Mouse (Mus musculus) embryonic stem cell, embryonic (primary cell): ENCODE data around the gene Vmn2r86.
"Not testable (repeated sequence)": the region's sequence is repeated elsewhere in the genome, so short reads cannot be mapped to it uniquely, and the experiment has no call there.

Experiments used
- CTCF ChIA-PET, 4 experiments: fragments of 300-600 bp in 2 of 4; fragments of 350-600 bp in 2 of 4; sonication (Branson Sonifier 250); formaldehyde crosslinking; loops; one replicate each; lab custom pipeline; 2022; ENCODE audit warnings: inconsistent platforms in 2 of 4; lab: Charles Lee
- POLR2A ChIA-PET, 4 experiments: fragments of 300-600 bp in 2 of 4; fragments of 350-600 bp in 2 of 4; sonication (Branson Sonifier 250); formaldehyde crosslinking; loops; one replicate each; lab custom pipeline; 2022; ENCODE audit warnings: antibody characterized with exemption in 4 of 4, inconsistent platforms in 1 of 4; lab: Charles Lee

The Vmn2r86 gene

DNA sequence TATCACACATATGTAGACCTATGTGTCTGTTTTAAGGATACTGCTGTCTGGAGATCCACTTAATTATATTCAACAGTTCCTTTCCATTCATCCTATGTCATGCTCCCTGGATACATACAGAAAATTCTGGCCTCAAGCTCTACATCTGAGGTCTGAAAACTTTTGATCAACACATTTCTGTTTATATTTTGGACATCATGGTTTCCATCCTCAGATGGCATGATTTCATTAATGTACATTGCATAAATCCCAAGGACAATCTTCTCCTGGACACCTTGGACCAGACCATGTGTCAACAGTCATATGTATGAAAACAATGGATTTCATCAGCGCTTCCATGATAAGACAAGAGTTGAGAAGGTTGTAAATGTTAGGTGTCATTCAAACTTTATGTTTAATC lies at the start of gene Vmn2r86:
Vmn2r86 (minus strand) TSS at position 101 of the 400 bp plus-strand sequence.
- CTCF ChIA-PET, POLR2A ChIA-PET: not testable (repeated sequence)

DNA sequence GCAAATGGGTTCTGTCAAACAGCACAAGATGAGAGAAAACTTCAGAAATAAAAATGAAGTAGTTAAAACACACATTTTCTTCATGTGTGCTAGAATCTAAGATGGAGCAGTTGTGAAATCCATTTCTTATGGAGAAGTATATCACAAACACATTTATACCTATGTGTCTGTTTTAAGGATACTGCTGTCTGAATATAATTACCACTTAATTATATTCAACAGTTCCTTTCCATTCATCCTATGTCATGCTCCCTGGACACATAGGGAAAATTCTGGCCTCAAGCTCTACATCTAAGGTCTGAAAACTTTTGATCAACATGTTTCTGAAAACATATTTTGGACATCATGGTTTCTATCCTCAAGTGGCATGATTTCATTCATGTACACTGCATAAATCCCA lies 41.4 kb upstream of the Vmn2r86 start, which contains the start of gene Vmn2r87:
Vmn2r87 (minus strand) TSS at position 101 of the 400 bp plus-strand sequence.
- POLR2A ChIA-PET: no interaction called here
- CTCF ChIA-PET: no interaction called here

DNA sequence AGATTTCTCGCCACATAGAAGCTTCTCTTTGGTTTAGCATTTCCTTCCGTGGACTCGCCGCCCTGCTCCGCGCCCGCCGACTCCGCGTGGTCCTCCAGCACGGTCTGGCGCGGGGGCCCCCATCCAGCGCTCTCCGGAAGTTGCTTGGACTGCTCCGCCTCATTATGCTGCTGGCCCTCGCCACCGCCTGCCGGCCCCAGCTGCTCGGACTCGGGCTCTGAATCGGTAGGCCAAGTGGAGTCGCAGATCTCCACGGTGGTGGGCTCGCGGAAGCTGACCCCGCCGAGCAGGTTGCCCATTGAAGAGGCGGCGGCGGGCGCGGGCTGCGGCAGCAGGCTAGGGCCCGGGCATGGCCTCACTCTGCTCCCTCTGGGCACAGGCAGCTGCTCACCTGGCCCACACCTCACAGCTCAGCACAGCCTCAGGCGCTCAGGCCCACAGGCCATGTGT lies 14.5 kb upstream of the Vmn2r86 start:
- POLR2A ChIA-PET: interaction anchor here in 3 of 4 experiments (0.5 to 1.5 kb wide), 5 partner anchors 25 to 72 kb away, joined by 3 to 8 read pairs (median 4); no protein-coding TSS in a partner anchor
- CTCF ChIA-PET: interaction anchor here in 1 of 4 experiments (1.1 kb wide), 1 partner anchor 101 kb away, joined by 3 read pairs; no protein-coding TSS in a partner anchor

DNA sequence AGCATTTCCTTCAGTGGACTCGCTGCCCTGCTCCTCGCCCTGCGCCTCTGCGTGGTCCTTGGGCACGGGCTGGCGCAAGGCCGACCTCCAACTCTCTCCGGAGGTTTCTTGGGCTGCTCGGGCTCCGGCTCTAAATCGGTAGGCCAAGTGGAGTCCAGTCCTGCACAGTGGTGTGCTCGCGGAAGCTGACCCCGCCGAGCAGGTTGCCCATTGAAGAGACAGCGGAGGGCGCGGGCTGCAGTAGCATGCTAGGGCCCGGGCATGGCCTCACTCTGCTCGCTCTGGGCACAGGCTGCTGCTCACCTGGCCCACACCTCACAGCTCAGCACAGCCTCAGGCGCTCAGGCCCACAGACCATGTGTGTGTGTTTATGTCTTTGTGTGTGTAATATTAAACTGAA lies 11.1 kb downstream of the Vmn2r86 start:
- CTCF ChIA-PET: no interaction called here
- POLR2A ChIA-PET: interaction anchor here in 2 of 4 experiments (0.6 to 1.1 kb wide), 2 partner anchors 25 kb away, joined by 3 to 4 read pairs; no protein-coding TSS in a partner anchor

DNA sequence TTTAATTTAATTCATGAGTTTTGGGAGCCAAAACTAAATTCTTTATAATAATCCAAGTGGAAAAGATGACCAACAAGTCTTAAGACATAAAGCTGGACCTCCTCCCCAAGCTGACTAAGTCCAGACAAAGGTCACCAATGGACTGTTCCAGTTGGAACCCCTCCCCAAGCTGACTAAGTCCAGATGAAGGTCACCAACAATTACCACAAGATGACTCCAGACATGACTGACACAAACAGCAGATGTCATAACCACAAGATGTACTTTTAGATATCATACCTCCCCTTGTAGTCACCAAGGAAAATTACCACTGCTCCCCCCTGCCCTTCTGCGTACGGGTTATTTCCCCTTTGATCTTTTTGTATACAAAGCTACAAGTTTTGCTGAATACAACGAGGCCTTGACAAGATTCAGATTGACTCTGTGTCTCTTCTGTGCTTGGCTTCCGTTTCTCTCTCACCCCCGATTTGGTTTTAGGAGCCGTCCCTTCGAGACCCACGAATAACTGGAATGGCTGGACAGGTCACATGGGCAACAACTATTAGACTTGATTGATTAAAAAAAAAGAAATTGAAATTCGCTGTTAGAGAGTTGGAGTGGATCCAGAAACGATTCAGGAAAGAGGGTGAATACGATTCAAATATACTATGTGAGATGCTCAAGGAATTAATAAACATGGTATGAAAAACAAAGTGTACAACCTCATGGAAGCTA lies 21.5 kb downstream of the Vmn2r86 start:
- POLR2A ChIA-PET, CTCF ChIA-PET: not testable (repeated sequence)

DNA sequence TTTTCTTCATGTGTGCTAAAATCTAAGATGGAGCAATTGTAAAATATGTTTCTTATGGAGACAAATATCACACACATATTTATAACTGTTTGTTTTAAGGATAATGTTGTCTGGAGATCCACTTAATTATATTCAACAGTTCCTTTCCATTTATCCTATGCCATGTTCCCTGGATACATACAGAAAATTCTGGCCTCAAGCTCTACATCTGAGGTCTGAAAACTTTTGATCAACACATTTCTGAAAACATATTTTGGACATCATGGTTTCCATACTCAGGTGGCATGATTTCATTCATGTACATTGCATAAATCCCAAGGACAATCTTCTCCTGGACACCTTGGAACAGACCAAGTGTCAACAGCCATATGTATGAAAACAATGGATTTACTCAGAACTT lies 26.2 kb downstream of the Vmn2r86 start, which contains the start of gene Vmn2r85:
Vmn2r85 (minus strand) TSS at position 101 of the 400 bp plus-strand sequence.
- CTCF ChIA-PET, POLR2A ChIA-PET: not testable (repeated sequence)

DNA sequence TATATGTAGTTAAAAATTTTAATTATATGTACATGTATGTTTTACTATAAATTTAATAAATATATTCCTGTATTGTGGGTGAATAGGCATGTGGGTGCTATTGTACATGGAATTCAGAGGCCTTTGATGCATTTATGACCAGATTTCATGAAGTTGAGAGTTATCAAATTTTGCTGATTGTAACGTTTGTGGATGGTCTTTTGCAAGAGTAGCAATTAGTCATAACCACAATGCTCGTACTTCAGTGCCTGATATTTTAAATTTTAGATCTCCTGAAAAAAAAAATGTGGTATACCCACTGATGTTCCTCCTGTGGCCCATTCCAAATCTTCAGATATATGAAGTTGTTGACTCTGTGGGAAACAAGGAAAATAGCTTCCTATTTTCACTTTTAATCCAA lies 33.5 kb downstream of the Vmn2r86 start:
- CTCF ChIA-PET, POLR2A ChIA-PET: not testable (repeated sequence)

DNA sequence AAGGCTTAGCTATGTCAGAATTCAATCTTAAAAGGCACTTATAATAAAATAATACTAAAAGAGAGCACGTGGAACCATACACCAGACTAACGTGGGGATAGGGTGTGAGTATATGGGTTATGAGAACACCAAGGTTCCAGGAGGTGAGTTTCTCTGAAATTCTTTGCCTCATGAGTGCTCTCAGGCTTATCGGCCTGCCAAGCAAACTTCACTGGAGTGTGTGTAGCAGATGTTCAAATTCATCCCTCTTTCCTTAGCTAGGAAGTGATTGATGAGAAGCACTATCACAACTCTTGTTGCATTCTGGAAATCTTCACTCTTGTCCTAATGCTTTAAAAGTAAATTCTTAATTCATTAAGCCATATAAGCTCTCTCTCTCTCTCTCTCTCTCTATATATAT lies 35.4 kb downstream of the Vmn2r86 start:
- ChIA-PET POLR2A (interaction anchor here in 2 of 4 experiments (0.6 to 0.7 kb wide), 2 partner anchors 121 to 122 kb away, joined by 3 to 5 read pairs; no protein-coding TSS in a partner anchor), CTCF (no interaction called here)

DNA sequence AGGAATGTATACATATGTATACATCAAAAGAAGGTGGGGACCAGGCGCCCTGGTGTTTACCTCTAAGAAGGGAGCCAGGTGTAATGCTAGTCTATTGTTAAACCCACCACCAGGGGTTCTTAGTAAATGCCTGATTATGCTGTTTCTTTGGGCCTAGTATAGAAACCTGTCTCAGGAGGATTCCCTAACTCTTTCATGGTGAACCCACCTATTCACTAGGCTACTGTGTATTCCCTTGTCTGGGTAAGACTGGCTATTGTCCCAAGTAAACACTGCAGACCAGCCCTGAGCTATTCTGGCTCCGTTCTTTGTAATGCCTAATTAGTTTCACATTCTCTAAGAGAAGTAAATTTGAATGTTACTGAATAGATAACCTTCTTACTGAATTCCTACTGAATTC lies 35.9 kb downstream of the Vmn2r86 start:
- CTCF ChIA-PET: not testable (repeated sequence)
- POLR2A ChIA-PET: interaction anchor here in 1 of 4 experiments (0.6 kb wide), 1 partner anchor 122 kb away, joined by 3 read pairs; no protein-coding TSS in a partner anchor

DNA sequence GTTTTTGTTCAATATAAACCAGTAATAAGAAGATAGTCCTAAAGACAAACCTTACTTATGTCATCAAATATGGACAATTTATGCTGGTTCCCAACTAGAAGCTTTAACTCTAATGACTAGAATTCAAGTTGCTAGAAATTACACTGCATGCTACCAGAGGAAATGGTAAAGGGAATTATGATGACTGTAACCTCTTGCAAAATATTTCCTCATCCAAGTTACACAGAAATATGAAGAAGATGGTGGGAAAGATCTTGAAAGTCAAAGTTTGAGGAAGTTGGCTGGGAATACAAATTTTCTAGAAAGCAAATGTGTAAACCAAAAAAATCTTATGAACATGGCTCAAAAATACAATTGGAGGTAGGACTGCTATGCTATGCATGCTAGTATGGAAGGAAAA lies 39.5 kb downstream of the Vmn2r86 start:
- CTCF ChIA-PET, POLR2A ChIA-PET: not testable (repeated sequence)

DNA sequence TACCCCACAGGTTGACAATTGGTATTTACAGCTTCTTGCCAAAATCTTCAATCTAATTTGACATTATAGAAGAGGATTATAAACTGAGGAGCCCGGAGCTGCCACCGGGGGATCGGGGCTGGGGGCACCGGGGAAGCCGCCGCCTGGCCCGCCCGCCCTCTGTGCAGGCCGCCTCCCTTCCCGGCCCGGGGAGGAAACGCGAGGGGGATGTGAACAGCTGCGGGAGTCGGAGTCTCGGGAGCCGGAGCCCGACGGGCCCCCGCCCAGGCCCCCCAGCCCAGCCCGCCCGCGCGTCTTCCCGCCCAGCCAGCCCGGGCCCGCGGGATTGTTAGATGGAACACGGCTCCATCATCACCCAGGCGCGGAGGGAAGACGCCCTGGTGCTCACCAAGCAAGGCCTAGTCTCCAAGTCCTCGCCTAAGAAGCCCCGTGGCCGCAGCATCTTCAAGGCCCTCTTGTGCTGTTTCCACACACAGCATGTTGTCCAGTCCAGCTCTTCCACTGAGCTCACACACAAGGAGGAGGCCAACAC lies 43.6 kb downstream of the Vmn2r86 start:
- CTCF ChIA-PET: not testable (repeated sequence)
- POLR2A ChIA-PET: interaction anchor here in 1 of 4 experiments (0.6 kb wide), 1 partner anchor 181 kb away, joined by 5 read pairs; no protein-coding TSS in a partner anchor

DNA sequence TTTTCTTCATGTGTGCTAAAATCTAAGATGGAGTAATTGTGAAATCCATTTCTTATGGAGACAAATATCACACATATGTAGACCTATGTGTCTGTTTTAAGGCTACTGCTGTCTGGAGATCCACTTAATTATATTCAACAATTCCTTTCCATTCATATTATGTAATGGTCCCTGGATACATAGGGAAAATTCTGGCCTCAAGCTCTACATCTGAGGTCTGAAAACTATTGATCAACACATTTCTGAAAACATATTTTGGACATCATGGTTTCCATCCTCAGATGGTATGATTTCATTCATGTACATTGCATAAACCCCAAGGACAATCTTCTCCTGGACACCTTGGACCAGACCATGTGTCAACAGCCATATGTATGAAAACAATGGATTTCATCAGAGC lies 61.6 kb downstream of the Vmn2r86 start, which contains the start of gene Vmn2r84:
Vmn2r84 (minus strand) TSS at position 101 of the 400 bp plus-strand sequence.
- CTCF ChIA-PET: no interaction called here

More for the DNA sequence above, 61.6 kb downstream of the Vmn2r86 start, which contains the start of gene Vmn2r84:
- POLR2A ChIA-PET: no interaction called here
